Mouse (Mus musculus) C2C12 (cell line): Measurements from ENCODE around the gene Tmem203.

Source experiments
- CTCF ChIP-seq: IDR thresholded peaks from one replicate; pipeline ENCODE4 v1.5.1; 2011; ENCODE audit not compliant: control insufficient read depth, insufficient read depth, insufficient read length
- FOSL1 ChIP-seq: IDR thresholded peaks from one replicate; pipeline ENCODE4 v1.8.0; 2011; ENCODE audit warnings: mild to moderate bottlenecking, low read length; ENCODE audit not compliant: poor library complexity, insufficient read depth, severe bottlenecking

DNA sequence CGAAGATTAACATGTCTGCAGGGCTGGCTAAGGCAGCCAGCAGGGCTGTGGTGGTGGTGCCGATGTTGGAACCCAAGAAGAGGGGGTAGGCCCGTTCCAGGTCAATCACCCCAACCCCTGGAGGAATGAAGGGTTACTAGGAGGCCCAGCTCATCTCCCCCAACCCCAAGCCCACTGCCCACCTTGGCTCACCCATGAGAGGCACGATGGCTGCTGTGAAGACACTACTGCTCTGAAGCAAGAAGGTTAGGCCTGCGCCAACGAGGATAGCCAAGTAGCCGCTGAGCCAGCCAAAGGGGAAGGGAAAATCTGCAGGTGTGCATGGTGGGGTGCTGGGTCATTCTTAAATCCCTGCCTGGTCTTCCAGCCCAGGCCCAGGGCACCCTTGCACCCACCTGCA is 24.7 kb upstream of the Tmem203 start:
- TF ChIP-seq FOSL1 (no peak), CTCF (no peak)
